Mouse (Mus musculus) neural tube, embryonic 11.5 days (tissue): ENCODE data around the gene F12. TPM values are rescaled to one million over a fixed set of nuclear protein-coding genes. Genes with fewer than 3 reads are reported as not detected.

Source experiments
- ATAC-seq: fragments of 200-750 bp; cut with Nextera tagmentation; 2 replicates; pipeline ENCODE4 v1.8.0; 2017; ENCODE audit warnings: moderate number of reproducible peaks, mild to moderate bottlenecking, moderate TSS enrichment, moderate library complexity; ENCODE audit not compliant: insufficient read depth, low FRiP score, low TSS enrichment
- DNase-seq: peaks from one replicate; pipeline ENCODE4 v3.0.0-alpha.2; 2015; ENCODE audit warnings: low spot score
- H3K27ac ChIP-seq: fragments of 300-500 bp; sonication (generic); 2 replicates; pipeline ENCODE4 v1.5.1; 2014; ENCODE audit warnings: low read depth, mild to moderate bottlenecking, low read length
- H3K27me3 ChIP-seq: fragments of 300-500 bp; sonication (generic); 2 replicates; pipeline ENCODE4 v1.6.1; 2014; ENCODE audit warnings: mild to moderate bottlenecking, low read length, mixed read lengths; ENCODE audit not compliant: control insufficient read depth, insufficient read depth
- H3K36me3 ChIP-seq: fragments of 300-500 bp; sonication (generic); 2 replicates; pipeline ENCODE4 v1.6.1; 2014; ENCODE audit warnings: mild to moderate bottlenecking, low read length, moderate library complexity, mixed read lengths; ENCODE audit not compliant: control insufficient read depth, insufficient read depth
- H3K4me1 ChIP-seq: fragments of 300-500 bp; sonication (generic); 2 replicates; pipeline ENCODE4 v1.6.1; 2014; ENCODE audit warnings: low read length, mixed read lengths; ENCODE audit not compliant: control insufficient read depth, insufficient read depth
- H3K4me2 ChIP-seq: fragments of 300-500 bp; sonication (generic); 2 replicates; pipeline ENCODE4 v1.6.1; 2014; ENCODE audit warnings: low read depth, mild to moderate bottlenecking, moderate library complexity
- H3K4me3 ChIP-seq: fragments of 300-500 bp; sonication (generic); 2 replicates; pipeline ENCODE4 v1.5.1; 2014; ENCODE audit warnings: low read depth, low read length
- H3K9ac ChIP-seq: fragments of 300-500 bp; sonication (generic); 2 replicates; pipeline ENCODE4 v1.6.1; 2014; ENCODE audit warnings: mild to moderate bottlenecking, low read length
- H3K9me3 ChIP-seq: fragments of 300-500 bp; sonication (generic); 2 replicates; pipeline ENCODE4 v1.6.1; 2016; ENCODE audit warnings: low read length; ENCODE audit not compliant: control insufficient read depth
- WGBS: fragments of 180-500 bp; shearing (Covaris S2); extraction: QIAGEN DNeasy Blood & Tissue Kit; methylation state at CpG from one replicate; pipeline ENCODE4 v1.1.7; 2014; 5-methylcytosine and 5-hydroxymethylcytosine counted together
- polyA plus RNA-seq: library from polyadenylated mRNA; unstranded; fragments of >200 nt; fragmentation: Nextera tagmentation; extraction: Ambion mirVana; gene quantifications from 2 replicates; pipeline ENCODE4 v1.2.1, GENCODE M21; 2014

F12 gene
- polyA plus RNA-seq, 1 experiment from 2014 or later, result not detected

DNA sequence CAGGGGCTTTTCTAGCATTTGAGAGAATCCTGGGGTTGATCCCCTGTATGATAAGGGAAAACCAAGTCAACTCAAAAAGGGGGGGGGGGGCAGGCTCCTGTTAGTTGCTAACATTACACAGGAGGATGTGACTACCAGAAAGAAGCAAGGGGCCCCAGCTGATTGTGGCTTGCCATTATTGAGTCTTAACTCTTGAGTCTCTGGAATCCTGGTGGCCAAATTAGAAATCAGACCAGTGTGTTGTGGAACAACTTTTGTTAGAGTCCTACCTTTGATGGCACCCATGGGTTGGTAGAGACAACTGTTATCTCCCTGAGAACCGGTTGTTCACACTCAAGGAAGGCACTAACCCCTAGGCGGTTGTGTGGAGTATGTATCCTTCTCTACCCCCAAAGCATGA is 36.4 kb upstream of the F12 start:
- H3K9ac ChIP-seq, result no peak overlapping the region
- peak overlapping the region; percentile 66; the same call in 1 of the 2 replicates for H3K4me2 ChIP-seq
- no peaks in the 10 kb centered on the region for H3K9me3 ChIP-seq
- H3K4me1 ChIP-seq, result peaks cover 21% of the 10 kb centered on the region
- H3K27ac ChIP-seq, result no peak overlapping the region
- no peaks in the 10 kb centered on the region for H3K27me3 ChIP-seq
- 49% methylated on average over 2 of the region's 2 CpGs for WGBS
- DNase-seq, result no peak
- peaks cover 15% of the 10 kb centered on the region for H3K36me3 ChIP-seq
- ATAC-seq, result no peak
- H3K4me3 ChIP-seq, result peak overlapping the region; percentile 2; the same call in 1 of the 2 replicates

DNA sequence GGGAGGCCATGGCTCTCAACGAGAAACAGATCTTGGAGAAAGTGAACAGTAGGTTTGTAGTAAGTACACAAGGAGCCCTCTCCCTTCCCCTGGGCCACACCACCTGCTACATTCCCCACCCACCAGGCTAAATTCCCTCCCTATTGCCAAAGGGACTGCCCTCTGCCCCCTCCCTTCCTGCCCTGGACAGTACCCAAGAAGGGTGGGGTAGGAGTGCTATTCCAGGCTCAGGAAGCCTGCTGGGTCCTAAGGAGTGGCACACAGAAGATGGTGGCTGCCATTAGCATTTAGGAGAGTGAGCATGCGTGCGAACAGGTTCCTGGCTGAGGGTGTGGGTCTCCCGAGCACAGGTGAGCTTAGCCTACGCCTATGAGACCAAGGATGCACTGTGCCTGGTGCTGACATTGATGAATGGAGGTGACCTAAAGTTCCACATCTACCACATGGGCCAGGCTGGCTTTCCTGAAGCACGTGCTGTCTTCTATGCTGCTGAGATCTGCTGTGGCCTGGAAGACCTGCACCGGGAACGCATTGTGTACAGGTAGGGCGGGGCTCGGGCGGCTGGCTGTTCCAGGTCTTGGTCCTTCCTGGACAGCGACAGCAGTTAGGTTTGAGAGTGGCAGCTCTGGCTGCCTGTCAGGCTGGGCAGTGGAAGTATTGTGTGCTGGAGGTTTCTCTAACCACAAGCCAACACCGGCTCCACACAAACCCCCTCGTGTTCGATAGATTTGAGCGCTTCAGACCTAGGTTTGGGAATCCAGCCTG is 25.4 kb upstream of the F12 start:
- DNase-seq (no peak), ATAC-seq (no peak)
- no peak overlapping the region for H3K4me3 ChIP-seq
- WGBS, result 96% methylated on average over 16 of the region's 16 CpGs
- H3K27me3 ChIP-seq, result no peaks in the 10 kb centered on the region
- H3K9me3 ChIP-seq, result no peaks in the 10 kb centered on the region
- H3K4me2 ChIP-seq, result no peak overlapping the region
- H3K36me3 ChIP-seq, result peaks cover 25% of the 10 kb centered on the region
- no peak overlapping the region for H3K27ac ChIP-seq
- H3K9ac ChIP-seq, result no peak overlapping the region
- H3K4me1 ChIP-seq, result peaks cover 4% of the 10 kb centered on the region

DNA sequence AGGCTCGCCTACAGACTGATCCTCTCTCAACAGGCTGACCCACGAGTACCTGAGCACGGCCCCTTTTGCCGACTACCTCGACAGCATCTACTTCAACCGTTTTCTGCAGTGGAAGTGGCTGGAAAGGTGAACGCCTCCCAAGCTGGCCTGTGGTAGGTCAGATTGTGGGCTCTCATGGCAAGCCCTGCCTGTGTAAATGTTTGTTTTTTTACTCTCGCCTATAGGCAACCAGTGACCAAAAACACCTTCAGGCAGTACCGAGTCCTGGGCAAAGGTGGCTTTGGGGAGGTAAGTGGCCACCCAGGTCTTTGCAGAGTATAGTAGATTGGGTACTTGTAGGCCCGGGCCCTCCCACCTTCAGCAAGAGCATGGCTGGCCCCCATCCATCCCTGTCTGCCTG is 24.7 kb upstream of the F12 start:
- H3K4me2 ChIP-seq, result no peak overlapping the region
- peaks cover 8% of the 10 kb centered on the region for H3K4me1 ChIP-seq
- DNase-seq (no peak), ATAC-seq (no peak)
- no peak overlapping the region for H3K9ac ChIP-seq
- H3K27ac ChIP-seq, result no peak overlapping the region
- WGBS, result 93% methylated on average over 10 of the region's 10 CpGs
- H3K36me3 ChIP-seq, result peaks cover 25% of the 10 kb centered on the region
- no peaks in the 10 kb centered on the region for H3K27me3 ChIP-seq
- H3K9me3 ChIP-seq, result no peaks in the 10 kb centered on the region
- H3K4me3 ChIP-seq, result no peak overlapping the region

DNA sequence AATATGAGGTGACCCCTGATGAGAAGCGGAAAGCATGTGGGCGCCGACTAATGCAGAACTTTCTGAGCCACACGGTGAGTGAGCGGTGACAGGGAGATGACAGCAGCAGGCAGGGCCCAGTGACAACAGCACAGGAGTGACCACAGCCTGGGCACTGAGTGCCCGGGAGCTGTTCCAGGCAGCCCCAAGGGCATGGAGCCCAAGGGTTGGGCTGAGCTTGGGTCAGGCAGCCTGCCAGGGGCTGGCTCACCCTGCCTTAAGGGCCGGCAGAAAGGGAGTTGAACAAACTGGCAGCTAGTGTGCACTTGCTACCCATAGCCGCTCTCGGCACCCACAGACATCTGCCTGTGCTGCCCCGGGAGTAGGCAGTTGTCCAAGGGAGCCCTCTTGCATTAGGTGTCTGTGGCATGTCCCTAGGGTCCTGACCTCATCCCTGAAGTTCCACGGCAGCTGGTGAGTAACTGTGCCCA is 24.0 kb upstream of the F12 start:
- H3K4me1 ChIP-seq, result peaks cover 14% of the 10 kb centered on the region
- peaks cover 25% of the 10 kb centered on the region for H3K36me3 ChIP-seq
- no peak overlapping the region for H3K4me3 ChIP-seq
- ATAC-seq (no peak), DNase-seq (no peak)
- H3K27ac ChIP-seq, result no peak overlapping the region
- H3K4me2 ChIP-seq, result no peak overlapping the region
- H3K9ac ChIP-seq, result no peak overlapping the region
- H3K9me3 ChIP-seq, result no peaks in the 10 kb centered on the region
- no peaks in the 10 kb centered on the region for H3K27me3 ChIP-seq
- 96% methylated on average over 11 of the region's 11 CpGs for WGBS

DNA sequence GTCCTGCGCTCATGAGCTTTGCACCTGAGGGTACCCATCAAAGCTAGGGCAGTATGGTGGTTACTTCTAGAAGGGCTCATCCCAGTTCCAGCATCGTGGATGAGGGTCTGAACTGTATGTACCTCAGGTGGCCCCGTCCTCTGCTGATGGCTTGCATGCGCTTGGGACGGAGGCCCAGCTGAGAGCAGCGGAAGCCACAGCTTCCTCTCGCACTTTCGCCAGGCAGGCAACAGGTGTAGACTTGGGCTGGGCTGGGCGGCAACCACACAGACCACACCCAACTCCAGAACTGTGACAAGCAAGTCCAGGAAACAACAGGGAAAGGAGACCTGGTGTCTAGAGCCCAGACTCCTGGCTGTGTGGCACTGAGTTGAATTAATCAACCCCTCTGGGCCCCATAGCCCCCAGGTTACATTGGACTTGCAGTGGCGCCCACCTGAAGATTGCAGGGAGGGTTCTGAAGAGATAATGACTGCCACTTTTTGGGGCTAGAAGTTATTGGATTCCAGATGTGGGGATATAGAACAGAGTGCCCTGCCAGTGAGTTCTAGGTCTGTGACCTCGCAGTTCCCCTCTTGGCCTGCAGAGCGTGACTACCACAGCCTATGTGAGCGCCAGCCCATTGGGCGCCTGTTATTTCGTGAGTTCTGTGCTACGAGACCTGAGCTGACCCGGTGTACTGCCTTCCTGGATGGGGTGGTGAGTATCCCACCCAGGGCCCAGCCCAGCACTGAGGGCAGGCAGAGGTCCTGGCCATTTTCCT is 23.3 kb upstream of the F12 start:
- WGBS, result 94% methylated on average over 17 of the region's 17 CpGs
- H3K4me1 ChIP-seq, result peaks cover 14% of the 10 kb centered on the region
- no peak overlapping the region for H3K27ac ChIP-seq
- H3K36me3 ChIP-seq, result peaks cover 23% of the 10 kb centered on the region
- H3K9me3 ChIP-seq, result no peaks in the 10 kb centered on the region
- H3K27me3 ChIP-seq, result no peaks in the 10 kb centered on the region
- no peak overlapping the region for H3K9ac ChIP-seq
- no peak overlapping the region for H3K4me2 ChIP-seq
- no peak for DNase-seq
- no peak for ATAC-seq
- no peak overlapping the region for H3K4me3 ChIP-seq

DNA sequence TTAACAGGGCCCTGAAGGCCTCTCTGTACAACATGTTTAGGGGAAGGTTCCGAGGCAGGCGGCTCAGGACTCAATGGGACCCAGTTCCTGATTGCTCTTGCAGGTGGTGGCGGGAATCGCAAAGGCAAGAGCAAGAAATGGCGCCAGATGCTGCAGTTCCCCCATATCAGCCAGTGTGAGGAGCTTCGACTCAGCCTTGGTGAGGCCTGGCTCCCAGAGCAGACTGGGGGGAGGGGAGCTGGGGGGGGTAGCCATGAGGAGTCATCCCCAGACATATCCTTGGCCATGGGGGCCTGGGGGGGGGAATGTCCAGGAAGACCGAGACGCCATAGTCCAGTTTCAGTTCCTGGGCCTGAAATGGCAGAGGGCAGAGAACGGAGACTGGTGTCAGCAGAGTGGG is 22.6 kb upstream of the F12 start:
- Histone ChIP-seq H3K4me1 (peaks cover 14% of the 10 kb centered on the region), H3K9ac (no peak overlapping the region), H3K9me3 (no peaks in the 10 kb centered on the region), H3K36me3 (peaks cover 22% of the 10 kb centered on the region), H3K4me2 (no peak overlapping the region), H3K4me3 (no peak overlapping the region), H3K27ac (no peak overlapping the region), H3K27me3 (no peaks in the 10 kb centered on the region)
- WGBS, result 89% methylated on average over 9 of the region's 9 CpGs
- ATAC-seq (no peak), DNase-seq (no peak)

DNA sequence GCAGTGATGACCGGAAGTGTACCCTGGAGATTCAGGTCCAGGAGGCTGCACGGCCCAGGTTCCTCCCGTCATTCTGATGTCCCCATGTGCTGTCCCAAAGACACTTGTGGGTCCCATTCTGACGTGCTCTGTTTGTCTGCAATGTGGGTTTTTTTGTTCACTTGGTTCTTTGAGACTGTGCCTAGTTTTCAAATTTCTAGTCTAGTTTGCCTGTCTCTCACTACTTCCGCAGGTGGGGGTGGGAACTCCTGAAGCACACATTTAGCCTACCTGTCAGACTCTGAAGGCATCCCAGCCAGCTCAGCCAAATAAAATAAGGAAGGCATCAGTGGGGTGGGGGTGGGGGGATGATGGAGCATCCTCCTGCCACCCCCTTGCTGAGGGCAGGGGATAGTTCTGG is 21.5 kb upstream of the F12 start:
- H3K27me3 ChIP-seq, result no peaks in the 10 kb centered on the region
- no peak overlapping the region for H3K9ac ChIP-seq
- ATAC-seq (no peak), DNase-seq (no peak)
- no peak overlapping the region for H3K4me2 ChIP-seq
- H3K4me1 ChIP-seq, result peaks cover 14% of the 10 kb centered on the region
- no peak overlapping the region for H3K4me3 ChIP-seq
- peaks cover 17% of the 10 kb centered on the region for H3K36me3 ChIP-seq
- H3K9me3 ChIP-seq, result no peaks in the 10 kb centered on the region
- 90% methylated on average over 5 of the region's 5 CpGs for WGBS
- H3K27ac ChIP-seq, result no peak overlapping the region

DNA sequence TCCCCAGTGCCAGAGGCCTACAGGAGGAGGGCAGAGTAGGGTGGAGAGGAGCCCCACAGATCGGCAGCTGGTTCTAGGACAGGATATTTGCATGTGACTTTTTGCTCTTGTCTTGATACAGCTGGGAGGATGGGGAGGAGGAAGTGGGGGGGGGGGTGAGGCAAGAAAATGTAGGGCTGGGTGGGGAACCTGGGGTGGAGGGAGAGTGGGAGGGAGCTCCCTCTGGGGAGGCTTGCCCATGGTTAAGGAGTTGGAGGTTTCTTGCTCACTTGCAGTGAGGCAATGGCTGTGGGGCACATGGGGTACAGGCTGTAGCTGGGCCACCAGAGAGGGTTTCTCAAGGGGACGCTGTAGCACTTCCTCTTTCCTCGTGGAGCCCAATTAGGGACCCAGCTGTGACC is 20.9 kb upstream of the F12 start:
- Histone ChIP-seq H3K27me3 (no peaks in the 10 kb centered on the region), H3K4me2 (0 out of 2 replicates have a peak overlapping the region, but pooled peaks have one; percentile 2), H3K27ac (no peak overlapping the region), H3K36me3 (peaks cover 17% of the 10 kb centered on the region), H3K9ac (no peak overlapping the region), H3K9me3 (no peaks in the 10 kb centered on the region), H3K4me3 (no peak overlapping the region), H3K4me1 (peaks cover 14% of the 10 kb centered on the region)
- DNase-seq, result no peak
- ATAC-seq, result no peak
- 66% methylated on average over 3 of the region's 3 CpGs for WGBS
